Mouse (Mus musculus) urinary bladder, postnatal 14 days (tissue): Measurements from ENCODE around the gene Lhx4.

ENCODE experiments used
- DNase-seq: peaks from one replicate; pipeline ENCODE4 v3.0.0; 2021; ENCODE audit warnings: low spot score

Gene Lhx4

GRCm38 (mm10) chr1:155751484-155752255 is at the start of gene Lhx4:
Gene Lhx4, minus strand, starts transcription at chr1:155751684.
- DNase-seq: no peak

- peak; percentile 16 for DNase-seq
Observed at GRCm38 (mm10) chr1:155798000-155798399, 46.5 kb upstream of the Lhx4 start.

- DNase-seq: no peak
Observed at GRCm38 (mm10) chr1:155797425-155797824, 45.9 kb upstream of the Lhx4 start.

DNA sequence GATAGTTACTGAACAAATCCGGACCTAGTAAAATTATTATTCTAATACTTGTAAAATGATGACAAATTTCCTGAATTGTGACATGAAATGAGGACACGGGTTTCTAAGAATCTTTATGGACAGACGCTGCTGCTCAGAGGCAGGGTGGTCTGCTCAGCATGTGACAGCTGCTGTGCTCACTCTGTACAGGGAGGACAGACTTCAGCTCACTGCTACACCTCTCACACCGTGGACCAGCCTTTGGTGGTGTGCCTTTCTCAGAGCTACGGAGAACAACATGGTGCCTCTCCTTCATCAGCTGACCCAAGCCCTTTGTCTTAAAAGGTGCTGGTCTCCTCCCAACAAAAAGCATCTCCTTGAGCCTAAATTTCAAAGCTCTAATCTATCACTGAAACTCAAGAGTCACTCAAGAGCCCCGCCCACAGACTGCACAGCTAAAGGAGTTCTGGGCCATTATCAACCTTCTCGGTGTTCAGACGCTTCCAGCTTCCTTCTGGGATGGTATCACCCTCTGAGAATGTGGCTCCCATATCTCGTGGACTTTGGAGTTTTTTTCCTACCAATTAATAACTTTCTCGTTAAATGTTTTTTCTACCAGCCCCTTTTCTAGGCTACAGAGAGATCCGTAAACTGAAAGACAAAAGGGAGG is 45.4 kb upstream of the Lhx4 start:
- DNase-seq: no peak

GRCm38 (mm10) chr1:155795791-155796233 is 44.3 kb upstream of the Lhx4 start:
- no peak for DNase-seq

- no peak for DNase-seq
Observed at GRCm38 (mm10) chr1:155794855-155795254, 43.4 kb upstream of the Lhx4 start.

- no peak for DNase-seq
Observed at GRCm38 (mm10) chr1:155791919-155792318, 40.4 kb upstream of the Lhx4 start.

DNA sequence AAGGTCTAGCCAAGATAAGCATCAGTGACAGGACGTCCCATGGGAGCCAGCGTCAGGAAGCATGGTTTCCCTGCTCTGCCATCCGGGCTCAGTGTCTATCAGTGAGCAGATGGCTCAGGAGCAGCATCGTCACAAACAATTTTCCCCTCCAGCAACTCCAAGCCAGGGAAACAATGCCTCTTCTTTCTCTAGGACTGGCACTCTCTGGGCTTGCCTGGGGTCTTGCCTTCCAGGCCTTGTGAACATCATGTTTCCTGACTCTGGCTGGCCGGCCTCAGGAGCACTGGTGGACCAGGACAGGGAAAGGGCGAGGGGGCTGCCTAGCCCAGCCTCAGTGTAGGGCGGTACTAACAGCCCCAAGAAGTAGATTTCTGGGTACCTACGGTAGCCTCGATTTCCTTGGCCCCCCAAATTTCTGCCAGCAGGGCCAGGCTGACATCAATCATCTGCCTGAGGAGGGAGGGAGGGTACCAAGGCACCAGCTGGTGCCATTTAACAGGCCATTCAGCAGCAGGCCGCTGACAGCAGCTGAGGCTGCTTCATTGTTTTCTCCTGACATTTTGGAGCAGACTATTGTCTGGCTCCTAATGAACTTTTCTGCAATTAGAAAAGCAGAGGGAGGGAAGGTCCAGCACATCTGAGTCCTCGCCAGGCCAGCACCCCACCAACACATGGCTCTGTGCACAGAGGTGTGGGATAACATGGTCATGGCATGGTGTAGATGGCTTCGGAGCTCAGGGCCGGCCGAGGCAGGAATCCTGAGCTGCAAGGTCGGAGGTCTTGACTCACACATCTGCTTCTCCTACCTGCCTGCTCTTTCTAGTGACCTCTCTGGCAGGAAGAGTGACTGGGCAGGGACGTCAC is 38.9 kb upstream of the Lhx4 start:
- no peak for DNase-seq

DNA sequence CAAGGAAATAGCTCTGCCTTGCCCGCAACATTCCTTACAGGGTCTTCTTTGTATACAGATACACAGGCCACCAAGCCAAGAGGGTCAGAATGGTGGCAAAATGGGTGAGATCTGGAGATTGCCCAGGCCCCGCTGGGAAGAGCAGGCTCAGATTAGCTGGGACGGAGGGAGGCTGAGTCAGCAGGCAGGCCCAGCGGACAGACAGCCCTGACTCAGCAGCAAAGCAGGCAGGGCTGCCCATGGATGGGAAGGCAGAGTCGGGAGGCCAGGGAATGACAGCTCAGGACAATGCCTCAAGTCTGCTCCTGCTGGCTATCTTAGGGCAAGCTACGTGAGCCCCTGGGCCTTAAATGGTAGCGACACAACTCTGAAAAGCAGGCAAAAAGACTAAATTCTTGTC is 34.4 kb upstream of the Lhx4 start:
- no peak for DNase-seq

GRCm38 (mm10) chr1:155784343-155785205 is 33.1 kb upstream of the Lhx4 start:
- peak; percentile 59 for DNase-seq

DNA sequence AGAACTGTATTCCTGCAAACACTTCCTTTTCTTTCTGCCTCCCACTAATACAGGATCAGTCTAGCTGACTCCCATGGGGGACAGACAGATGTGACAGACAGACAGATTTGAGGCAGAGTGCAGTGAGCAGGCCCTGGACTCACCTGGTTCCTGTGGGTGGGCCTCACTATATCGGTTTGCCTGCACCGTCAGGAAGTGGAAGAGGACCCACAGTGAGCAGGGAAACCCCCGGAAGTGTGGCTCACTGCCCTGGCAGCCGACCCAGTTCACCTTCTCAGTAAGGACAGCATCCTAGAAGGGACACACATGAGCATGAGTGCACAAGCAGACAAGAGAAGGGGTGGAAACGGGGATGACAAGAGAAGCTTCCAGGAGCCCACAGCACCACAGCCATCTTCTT is 30.9 kb upstream of the Lhx4 start:
- no peak for DNase-seq

DNA sequence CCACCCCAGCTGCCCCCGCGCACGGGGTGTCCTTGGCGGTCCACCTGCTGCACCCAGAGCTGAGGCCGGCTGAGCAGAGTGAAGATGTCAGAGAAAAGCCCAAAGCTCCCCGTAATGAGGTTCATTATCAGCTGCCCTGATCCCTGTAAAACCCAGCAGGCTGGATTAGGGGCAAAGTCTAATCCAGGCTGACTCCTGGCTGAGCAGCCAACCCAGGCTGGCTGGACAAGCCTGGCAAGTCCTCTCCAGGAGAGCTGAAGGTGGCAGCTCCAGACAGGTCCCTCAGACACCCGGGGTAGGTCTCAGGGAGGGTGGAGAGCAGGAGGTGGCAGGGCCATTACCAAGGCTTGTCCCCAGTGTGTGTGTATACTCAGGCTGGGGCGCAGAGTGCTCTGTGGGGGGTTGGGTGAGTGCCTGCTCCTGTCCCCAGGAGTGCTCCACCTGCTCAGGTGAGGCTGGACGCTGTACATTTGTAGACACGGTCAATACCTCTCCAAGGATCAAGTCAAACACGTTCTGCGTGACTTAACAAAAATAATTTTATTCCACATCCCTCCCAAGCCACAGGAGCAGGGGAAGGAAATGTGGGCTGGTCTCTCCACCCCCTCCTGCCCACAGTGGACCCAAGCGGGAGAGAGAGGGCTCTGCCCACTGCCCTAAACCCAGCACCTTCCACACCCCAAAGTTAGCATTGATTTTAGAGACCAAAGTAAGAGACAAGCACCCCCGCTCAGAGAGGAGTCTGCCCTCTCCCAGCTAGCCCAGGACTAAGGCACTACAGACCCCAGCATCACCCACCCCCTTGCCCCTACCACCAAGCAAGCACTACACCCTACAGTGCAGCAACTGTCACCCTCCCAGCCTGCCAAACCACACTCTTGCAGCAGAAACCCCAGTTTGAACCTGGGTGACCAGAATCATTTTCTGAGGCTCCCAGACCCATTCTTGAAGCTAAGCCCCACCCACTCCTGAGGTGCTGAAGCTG is 26.4 kb upstream of the Lhx4 start:
- DNase-seq: no peak

DNA sequence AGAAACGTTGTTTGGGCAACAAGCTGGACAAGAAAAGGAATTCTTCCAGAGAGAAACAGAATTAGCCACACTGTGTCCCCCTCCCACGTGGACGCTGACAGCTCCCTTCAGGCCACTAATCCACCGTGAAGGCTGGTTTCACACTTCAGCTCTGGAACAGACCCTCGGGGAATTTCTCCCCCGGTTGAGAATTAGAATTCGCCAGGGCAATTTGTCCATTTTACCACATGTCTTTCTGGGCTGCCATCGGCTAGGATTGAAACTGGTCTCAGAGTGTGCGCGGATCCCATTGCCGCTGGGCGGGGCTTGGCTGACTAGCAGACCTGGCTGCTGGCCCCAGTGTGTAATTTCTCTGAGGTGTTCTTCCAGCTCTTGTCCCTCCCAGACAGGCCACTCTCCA is 7.7 kb upstream of the Lhx4 start:
- no peak for DNase-seq

DNA sequence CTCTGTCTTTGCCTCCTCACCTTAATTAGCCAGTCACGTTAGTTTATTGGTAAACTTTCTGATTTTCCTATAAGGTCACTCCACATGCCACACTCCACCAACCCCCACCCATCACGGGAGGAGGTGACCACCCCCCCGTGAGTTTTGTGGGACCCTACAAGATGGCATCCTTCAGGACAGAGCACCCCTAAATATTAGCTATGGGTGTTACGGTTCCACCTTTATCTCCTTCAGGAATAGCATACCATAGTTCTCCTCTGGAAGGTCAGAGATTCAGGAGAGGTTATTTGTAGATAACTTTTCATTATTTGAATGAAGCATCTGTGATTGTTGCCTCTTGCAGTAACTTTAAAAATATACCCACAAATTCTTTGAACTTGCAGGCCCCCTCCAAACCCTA is 7.2 kb upstream of the Lhx4 start:
- no peak for DNase-seq

GRCm38 (mm10) chr1:155757621-155758020 is 6.1 kb upstream of the Lhx4 start:
- DNase-seq: no peak

GRCm38 (mm10) chr1:155753411-155753810 is 1.9 kb upstream of the Lhx4 start:
- no peak for DNase-seq

DNA sequence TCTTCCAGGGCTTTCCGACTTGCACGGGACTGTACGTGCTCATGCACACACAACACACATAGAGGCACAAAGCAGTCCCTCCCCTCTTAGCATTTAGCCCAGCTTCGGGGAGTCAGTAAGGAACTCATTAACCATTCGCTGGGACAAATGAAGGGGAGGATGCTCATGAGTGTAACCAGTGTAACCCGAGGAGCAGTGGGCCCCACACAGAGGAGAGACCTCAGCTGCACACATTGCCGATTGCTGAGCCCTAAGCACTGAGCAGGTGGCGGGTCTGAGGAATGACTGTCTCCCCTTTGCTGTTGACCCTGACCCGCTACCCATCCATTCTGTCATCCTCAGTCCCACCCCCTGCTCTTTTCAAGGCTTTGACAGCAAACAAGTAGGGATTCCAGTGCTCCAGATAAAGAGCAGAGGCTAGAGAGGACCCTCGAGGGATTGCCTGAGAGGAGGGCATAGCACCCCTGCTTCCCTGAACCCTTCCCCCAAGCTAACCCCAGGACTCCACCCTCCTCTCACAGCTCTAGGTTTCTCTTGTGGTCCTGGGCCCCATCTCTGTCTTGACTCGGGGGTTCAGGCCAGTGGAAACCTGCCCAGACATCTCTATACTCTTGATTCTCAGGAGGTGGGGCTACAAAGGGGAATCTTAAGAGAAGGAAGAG is 836 bp downstream of the Lhx4 start:
- DNase-seq: no peak

GRCm38 (mm10) chr1:155747911-155748310 is 3.6 kb downstream of the Lhx4 start:
- no peak for DNase-seq

GRCm38 (mm10) chr1:155747011-155747410 is 4.5 kb downstream of the Lhx4 start:
- DNase-seq: no peak
